Mouse (Mus musculus) hindbrain, embryonic 14.5 days (tissue): ENCODE measurements at regions not wholly inside any gene's neighbourhood (a gene's known extent, or its start where the extent isn't known, plus 50 kb on each side); places are given as distances from the start of the nearest gene placed in this dataset.
A peak's percentile ranks its signal among the peaks of the same experiment; 100 is the strongest.
"Not testable (repeated sequence)": the region's sequence is repeated elsewhere in the genome, so short reads cannot be mapped to it uniquely, and the experiment has no call there.

Experiments used
- ATAC-seq: fragments of 200-750 bp; cut with Nextera tagmentation; 2 replicates; pipeline ENCODE4 v1.8.0; 2017; ENCODE audit warnings: moderate number of reproducible peaks, mild to moderate bottlenecking, moderate TSS enrichment, moderate library complexity; ENCODE audit not compliant: low FRiP score
- DNase-seq: peaks from one replicate; pipeline ENCODE4 v3.0.0-alpha.2; 2015; ENCODE audit warnings: low spot score
- H3K27ac ChIP-seq: fragments of 300-500 bp; sonication (generic); 2 replicates; pipeline ENCODE4 v1.5.1; 2014; ENCODE audit warnings: mild to moderate bottlenecking, moderate library complexity
- H3K27me3 ChIP-seq: fragments of 300-500 bp; sonication (generic); 2 replicates; pipeline ENCODE4 v1.6.1; 2014; ENCODE audit warnings: mild to moderate bottlenecking, low read length, mixed read lengths; ENCODE audit not compliant: control insufficient read depth, insufficient read depth
- H3K36me3 ChIP-seq: fragments of 300-500 bp; sonication (generic); replicated peaks from 2 replicates; pipeline ENCODE4 v1.6.1; 2014; ENCODE audit not compliant: control insufficient read depth, insufficient read depth
- H3K4me1 ChIP-seq: fragments of 300-500 bp; sonication (generic); replicated peaks from 2 replicates; pipeline ENCODE4 v1.6.1; 2014; ENCODE audit warnings: antibody characterized with exemption, low read length, mixed read lengths; ENCODE audit not compliant: control insufficient read depth, insufficient read depth
- H3K4me2 ChIP-seq: fragments of 300-500 bp; sonication (generic); replicated peaks from 2 replicates; pipeline ENCODE4 v1.6.1; 2014; ENCODE audit warnings: mild to moderate bottlenecking, moderate library complexity
- H3K4me3 ChIP-seq: fragments of 300-500 bp; sonication (generic); replicated peaks from 2 replicates; pipeline ENCODE4 v1.5.1; 2014; ENCODE audit warnings: mild to moderate bottlenecking, low read length
- H3K9ac ChIP-seq: fragments of 300-500 bp; sonication (generic); 2 replicates; pipeline ENCODE4 v1.6.1; 2014
- H3K9me3 ChIP-seq: fragments of 300-500 bp; sonication (generic); 2 replicates; pipeline ENCODE4 v1.6.1; 2016; ENCODE audit warnings: low read length; ENCODE audit not compliant: control insufficient read depth
- WGBS: fragments of 180-500 bp; shearing (Covaris S2); extraction: QIAGEN DNeasy Blood & Tissue Kit; methylation state at CpG from one replicate; pipeline ENCODE4 v1.1.7; 2014; 5-methylcytosine and 5-hydroxymethylcytosine counted together

GRCm38 (mm10) chr1:47119636-47120035 lies 227.0 kb upstream of the Slc39a10 start:
- WGBS: 91% methylated on average over 1 of the region's 1 CpGs
- H3K4me3 ChIP-seq: no peak overlapping the region
- H3K4me1 ChIP-seq: no peaks in the 10 kb centered on the region
- no peak overlapping the region for H3K4me2 ChIP-seq
- H3K9me3 ChIP-seq: no peaks in the 10 kb centered on the region
- no peak for ATAC-seq
- H3K36me3 ChIP-seq: no peaks in the 10 kb centered on the region
- DNase-seq: no peak
- H3K9ac ChIP-seq: no peak overlapping the region
- no peak overlapping the region for H3K27ac ChIP-seq
- no peaks in the 10 kb centered on the region for H3K27me3 ChIP-seq

GRCm38 (mm10) chr1:47116681-47117080 lies 224.0 kb upstream of the Slc39a10 start:
- H3K36me3 ChIP-seq, H3K27me3 ChIP-seq, ATAC-seq, H3K4me2 ChIP-seq, H3K4me3 ChIP-seq, H3K4me1 ChIP-seq, DNase-seq, H3K9me3 ChIP-seq, H3K27ac ChIP-seq, H3K9ac ChIP-seq: not testable (repeated sequence)
- 97% methylated on average over 4 of the region's 4 CpGs for WGBS

- no peak for ATAC-seq
- Histone ChIP-seq H3K36me3 (no peaks in the 10 kb centered on the region), H3K9me3 (no peaks in the 10 kb centered on the region), H3K27ac (no peak overlapping the region), H3K4me3 (no peak overlapping the region), H3K4me1 (no peaks in the 10 kb centered on the region), H3K27me3 (no peaks in the 10 kb centered on the region), H3K4me2 (no peak overlapping the region), H3K9ac (no peak overlapping the region)
- no peak for DNase-seq
- WGBS: 79% methylated on average over 1 of the region's 1 CpGs
These were observed 219.8 kb upstream of the Slc39a10 start for GRCm38 (mm10) chr1:47112494-47112893.

GRCm38 (mm10) chr1:47104055-47104454 lies 211.4 kb upstream of the Slc39a10 start:
- H3K4me1 ChIP-seq: no peaks in the 10 kb centered on the region
- H3K9ac ChIP-seq: no peak overlapping the region
- no peak for DNase-seq
- H3K27me3 ChIP-seq: no peaks in the 10 kb centered on the region
- no peak overlapping the region for H3K4me3 ChIP-seq
- no peak for ATAC-seq
- H3K9me3 ChIP-seq: no peaks in the 10 kb centered on the region
- 73% methylated on average over 4 of the region's 4 CpGs for WGBS
- H3K4me2 ChIP-seq: no peak overlapping the region
- H3K27ac ChIP-seq: no peak overlapping the region
- no peaks in the 10 kb centered on the region for H3K36me3 ChIP-seq

- H3K9me3 ChIP-seq: no peaks in the 10 kb centered on the region
- DNase-seq (no peak), ATAC-seq (no peak)
- no peak overlapping the region for H3K4me2 ChIP-seq
- H3K27ac ChIP-seq: no peak overlapping the region
- H3K4me3 ChIP-seq: no peak overlapping the region
- no peaks in the 10 kb centered on the region for H3K36me3 ChIP-seq
- WGBS: 77% methylated on average over 6 of the region's 6 CpGs
- H3K9ac ChIP-seq: no peak overlapping the region
- no peaks in the 10 kb centered on the region for H3K27me3 ChIP-seq
- H3K4me1 ChIP-seq: no peaks in the 10 kb centered on the region
These were observed 210.8 kb upstream of the Slc39a10 start for GRCm38 (mm10) chr1:47103321-47103988.

- DNase-seq: no peak
These were observed 204.7 kb upstream of the Slc39a10 start for GRCm38 (mm10) chr1:47097084-47097996.

GRCm38 (mm10) chr1:47094498-47094897 lies 201.8 kb upstream of the Slc39a10 start:
- no peak overlapping the region for H3K4me3 ChIP-seq
- no peaks in the 10 kb centered on the region for H3K9me3 ChIP-seq
- no peak; the same call in 1 of the 2 replicates for ATAC-seq
- WGBS: 25% methylated on average over 3 of the region's 3 CpGs
- no peak for DNase-seq
- no peak overlapping the region for H3K9ac ChIP-seq
- no peaks in the 10 kb centered on the region for H3K27me3 ChIP-seq
- no peak overlapping the region for H3K4me2 ChIP-seq
- H3K36me3 ChIP-seq: no peaks in the 10 kb centered on the region
- no peaks in the 10 kb centered on the region; the same call in 1 of the 2 replicates for H3K4me1 ChIP-seq
- peak overlapping the region; percentile 1 for H3K27ac ChIP-seq

More at GRCm38 (mm10) chr1:47097084-47097996, 204.7 kb upstream of the Slc39a10 start:
- Histone ChIP-seq H3K9ac (no peak overlapping the region), H3K4me2 (no peak overlapping the region), H3K4me3 (no peak overlapping the region), H3K27me3 (no peaks in the 10 kb centered on the region), H3K27ac (no peak overlapping the region), H3K9me3 (no peaks in the 10 kb centered on the region), H3K4me1 (no peaks in the 10 kb centered on the region; the same call in 1 of the 2 replicates), H3K36me3 (no peaks in the 10 kb centered on the region)
- 82% methylated on average over 7 of the region's 7 CpGs for WGBS
- no peak for ATAC-seq

- no peaks in the 10 kb centered on the region for H3K36me3 ChIP-seq
- ATAC-seq (peak; percentile 65; the same call in 1 of the 2 replicates), DNase-seq (peak; percentile 65)
- H3K4me1 ChIP-seq: no peaks in the 10 kb centered on the region; the same call in 1 of the 2 replicates
- no peak overlapping the region for H3K4me2 ChIP-seq
- no peak overlapping the region for H3K9ac ChIP-seq
- no peaks in the 10 kb centered on the region for H3K9me3 ChIP-seq
- 48% methylated on average over 6 of the region's 6 CpGs for WGBS
- no peaks in the 10 kb centered on the region for H3K27me3 ChIP-seq
- H3K27ac ChIP-seq: peak overlapping the region; percentile 63; the same call in 1 of the 2 replicates
- no peak overlapping the region for H3K4me3 ChIP-seq
These were observed 200.8 kb upstream of the Slc39a10 start for GRCm38 (mm10) chr1:47093289-47093947.

- no peaks in the 10 kb centered on the region for H3K4me1 ChIP-seq
- H3K27me3 ChIP-seq: no peaks in the 10 kb centered on the region
- no peaks in the 10 kb centered on the region for H3K36me3 ChIP-seq
- DNase-seq (no peak), ATAC-seq (no peak)
- no peak overlapping the region for H3K4me2 ChIP-seq
- 84% methylated on average over 7 of the region's 7 CpGs for WGBS
- H3K9ac ChIP-seq: no peak overlapping the region
- H3K27ac ChIP-seq: no peak overlapping the region
- H3K4me3 ChIP-seq: no peak overlapping the region
- H3K9me3 ChIP-seq: 0 out of 2 replicates have a peak, but pooled peaks cover 7% of the 10 kb centered on the region
These were observed 183.8 kb upstream of the Slc39a10 start for GRCm38 (mm10) chr1:47076423-47076822.
